Mouse (Mus musculus) heart, postnatal 0 days (tissue): ENCODE data around the gene Sbk2. TPM values are rescaled to one million over a fixed set of nuclear protein-coding genes. Genes with fewer than 3 reads are reported as not detected.
"Not testable (repeated sequence)": the region's sequence is repeated elsewhere in the genome, so short reads cannot be mapped to it uniquely, and the experiment has no call there.

ENCODE experiments used
- ATAC-seq: fragments of 200-750 bp; cut with Nextera tagmentation; 2 replicates; pipeline ENCODE4 v1.8.0; 2017; ENCODE audit warnings: low read depth, moderate number of reproducible peaks, moderate library complexity; ENCODE audit not compliant: insufficient read depth
- DNase-seq: peaks from one replicate; pipeline ENCODE4 v3.0.0-alpha.2; 2016; ENCODE audit warnings: low spot score
- H3K27ac ChIP-seq: fragments of 300-500 bp; sonication (generic); 2 replicates; pipeline ENCODE4 v1.5.1; 2014; ENCODE audit warnings: low read depth, mild to moderate bottlenecking
- H3K27me3 ChIP-seq: fragments of 300-500 bp; sonication (generic); 2 replicates; pipeline ENCODE4 v1.6.1; 2014; ENCODE audit warnings: low read length, mixed read lengths; ENCODE audit not compliant: control insufficient read depth, insufficient read depth
- H3K36me3 ChIP-seq: fragments of 300-500 bp; sonication (generic); replicated peaks from 2 replicates; pipeline ENCODE4 v1.6.1; 2014; ENCODE audit warnings: low read length, mixed read lengths; ENCODE audit not compliant: control insufficient read depth, insufficient read depth
- H3K4me1 ChIP-seq: fragments of 300-500 bp; sonication (generic); 2 replicates; pipeline ENCODE4 v1.6.1; 2014; ENCODE audit warnings: antibody characterized with exemption; ENCODE audit not compliant: control insufficient read depth, insufficient read depth
- H3K4me2 ChIP-seq: fragments of 300-500 bp; sonication (generic); 2 replicates; pipeline ENCODE4 v1.6.1; 2014; ENCODE audit warnings: low read depth, mild to moderate bottlenecking, low read length, moderate library complexity
- H3K4me3 ChIP-seq: fragments of 300-500 bp; sonication (generic); 2 replicates; pipeline ENCODE4 v1.5.1; 2014; ENCODE audit warnings: low read depth, low read length
- H3K9ac ChIP-seq: fragments of 300-500 bp; sonication (generic); replicated peaks from 2 replicates; pipeline ENCODE4 v1.6.1; 2014; ENCODE audit warnings: low read depth, low read length, mixed read lengths
- H3K9me3 ChIP-seq: fragments of 300-500 bp; sonication (generic); replicated peaks from 2 replicates; pipeline ENCODE4 v1.6.1; 2016; ENCODE audit warnings: low read length; ENCODE audit not compliant: control insufficient read depth
- CTCF ChIP-seq: IDR thresholded peaks from 2 replicates; pipeline ENCODE4 v1.5.1; 2016; ENCODE audit warnings: antibody characterized with exemption, control low read depth, low read depth
- EP300 ChIP-seq: IDR thresholded peaks from 2 replicates; pipeline ENCODE4 v1.6.1; 2016; ENCODE audit warnings: antibody characterized with exemption, low read depth
- WGBS: fragments of 180-500 bp; shearing (Covaris S2); extraction: QIAGEN DNeasy Blood & Tissue Kit; methylation state at CpG from one replicate; pipeline ENCODE4 v1.1.7; 2014; 5-methylcytosine and 5-hydroxymethylcytosine counted together
- polyA plus RNA-seq: library from polyadenylated mRNA; unstranded; fragments of >200 nt; fragmentation: Nextera tagmentation; extraction: Ambion mirVana; gene quantifications from 2 replicates; pipeline ENCODE4 v1.2.1, GENCODE M21; 2015
- total RNA-seq: library from RNA; depleted of rRNA; stranded (reverse); fragments of >200 nt; gene quantifications from 2 replicates; pipeline ENCODE4 v1.2.3, GENCODE M21; 2014; ENCODE audit warnings: low replicate concordance; rRNA removed

Sbk2 gene
- total RNA-seq, result 16.4 and 19.9 TPM in 2 replicates
- 22.0 and 24.3 TPM in 2 replicates for polyA plus RNA-seq

DNA sequence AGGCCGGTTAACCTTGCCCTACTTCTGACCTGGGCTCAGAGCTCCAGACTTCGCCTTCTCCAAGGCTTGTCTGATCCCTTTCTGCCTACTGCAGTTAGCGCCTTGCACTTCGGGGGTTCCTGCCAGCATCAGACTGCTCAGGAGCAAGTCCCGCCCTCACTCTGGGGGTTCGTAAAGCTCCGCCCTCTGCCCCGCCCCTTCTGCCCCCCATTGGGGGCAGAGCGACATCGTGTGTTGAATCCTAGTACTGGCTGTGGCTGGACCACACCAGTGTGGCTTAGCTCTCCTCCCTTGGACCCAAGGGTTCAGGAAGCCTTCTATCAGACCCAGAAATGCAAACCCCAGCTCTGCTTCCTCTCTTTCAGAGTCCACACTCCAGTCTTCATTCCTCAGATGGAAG, at the start of gene Sbk2:
Gene Sbk2, minus strand, starts transcription at position 135 of the 400 bp plus-strand sequence.
- DNase-seq (peak; percentile 57), ATAC-seq (peak; percentile 91)
- Histone ChIP-seq H3K27me3 (no peaks in the 10 kb centered on the region), H3K9ac (no peak within 1 kb of the TSS), H3K4me3 (no peak within 1 kb of the TSS), H3K36me3 (no peaks in the 10 kb centered on the region), H3K4me2 (peak within 1 kb of the TSS; percentile 17; the same call in 1 of the 2 replicates), H3K4me1 (no peaks in the 10 kb centered on the region), H3K27ac (no peak within 1 kb of the TSS), H3K9me3 (no peaks in the 10 kb centered on the region)
- no peak for TF ChIP-seq EP300
- TF ChIP-seq CTCF, result peak; percentile 78
- 3% methylated on average over 10 of the region's 10 CpGs for WGBS

DNA sequence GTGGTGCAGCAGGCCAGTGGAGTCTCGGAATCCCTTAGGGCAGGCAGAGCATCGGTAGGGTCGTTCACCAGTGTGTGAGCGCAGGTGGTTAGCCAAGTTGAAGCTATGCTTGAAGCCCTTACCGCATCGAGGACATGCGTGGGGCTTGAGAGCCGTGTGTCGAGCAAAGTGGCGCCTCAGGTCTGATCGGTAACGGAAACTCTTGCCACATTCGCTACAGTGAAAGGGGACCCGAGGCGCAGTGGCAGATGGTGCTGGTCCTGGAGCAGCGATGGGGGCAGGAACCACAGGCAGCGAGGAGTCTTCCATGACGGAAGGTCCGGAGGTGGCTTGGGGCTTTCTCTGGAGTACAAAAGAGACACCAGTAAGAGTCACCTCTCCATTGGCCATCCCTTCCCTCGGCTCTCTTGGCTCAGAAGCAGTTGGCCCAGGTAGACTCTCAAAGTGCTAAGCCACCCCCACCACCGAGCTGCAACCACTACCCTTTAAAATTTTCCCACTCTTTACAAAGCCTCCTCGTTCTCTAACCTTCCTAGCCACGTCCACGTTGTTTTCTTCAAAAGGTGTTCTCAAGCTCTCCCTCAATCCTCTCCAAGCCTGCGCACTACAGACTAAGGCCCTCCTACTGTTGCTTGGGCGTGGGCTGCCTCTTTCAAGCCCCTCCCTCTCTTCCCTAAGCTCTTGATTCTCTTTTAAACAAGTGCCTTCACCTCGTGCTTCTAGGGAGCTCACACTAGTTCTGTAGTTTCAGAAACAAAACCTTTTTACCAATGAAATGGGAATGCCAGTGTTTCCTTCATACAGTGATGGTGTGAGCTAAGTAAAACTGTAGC, 48.7 kb upstream of the Sbk2 start:
- Histone ChIP-seq H3K4me3 (no peak overlapping the region), H3K27me3 (no peaks in the 10 kb centered on the region), H3K4me2 (no peak overlapping the region), H3K27ac (no peak overlapping the region), H3K9ac (no peak overlapping the region), H3K9me3 (no peaks in the 10 kb centered on the region), H3K36me3 (peaks cover 49% of the 10 kb centered on the region), H3K4me1 (peaks cover 11% of the 10 kb centered on the region)
- no peak for TF ChIP-seq EP300
- no peak for TF ChIP-seq CTCF
- DNase-seq, result no peak
- no peak for ATAC-seq
- WGBS, result 89% methylated on average over 27 of the region's 27 CpGs

DNA sequence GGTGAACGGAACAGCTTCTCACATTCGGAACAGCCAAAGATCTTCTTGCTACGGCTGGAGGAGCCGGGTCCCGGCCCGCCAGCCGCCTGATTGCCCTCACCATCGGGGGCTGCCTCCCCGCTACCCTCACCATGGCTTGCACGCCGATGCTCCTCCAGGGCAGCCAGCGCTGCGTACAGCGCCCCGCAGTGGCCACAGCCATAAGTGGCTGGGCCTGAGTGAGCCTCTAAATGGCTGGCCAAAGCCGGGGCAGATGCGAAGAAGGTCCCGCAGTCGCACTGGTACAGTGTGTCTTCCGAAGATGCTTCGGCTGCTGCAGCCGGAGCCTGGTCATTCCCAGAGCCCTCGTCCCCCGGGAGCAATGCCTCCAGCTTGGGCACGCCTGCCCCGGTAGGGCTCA, 44.0 kb upstream of the Sbk2 start:
- DNase-seq (no peak), ATAC-seq (no peak)
- TF ChIP-seq CTCF (no peak), EP300 (no peak)
- Histone ChIP-seq H3K4me3 (no peak overlapping the region), H3K9me3 (no peaks in the 10 kb centered on the region), H3K4me1 (no peaks in the 10 kb centered on the region), H3K36me3 (peaks cover 65% of the 10 kb centered on the region), H3K27me3 (no peaks in the 10 kb centered on the region), H3K9ac (no peak overlapping the region), H3K27ac (no peak overlapping the region), H3K4me2 (no peak overlapping the region)
- WGBS, result 97% methylated on average over 25 of the region's 26 CpGs

DNA sequence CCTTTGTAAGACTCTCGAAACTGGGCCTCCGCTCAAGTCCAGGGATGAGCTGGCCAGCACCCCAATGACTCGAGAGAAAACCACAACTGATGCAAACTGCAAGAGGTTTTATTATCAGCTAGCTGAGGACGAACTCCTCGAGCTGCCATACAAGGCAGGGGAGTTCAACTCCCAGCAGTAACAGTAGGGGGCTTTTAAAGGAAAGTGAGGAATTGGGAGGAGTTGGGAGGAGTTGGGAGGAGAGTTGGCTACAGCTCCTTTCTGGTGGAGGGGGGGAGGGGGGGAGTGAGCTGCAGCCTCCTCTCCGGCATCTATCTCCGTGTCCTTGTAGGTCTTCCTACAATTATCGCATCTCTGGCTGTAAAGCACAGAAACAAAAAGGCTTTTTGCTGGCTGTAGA, 38.7 kb upstream of the Sbk2 start:
- H3K27me3 ChIP-seq, H3K27ac ChIP-seq, H3K4me3 ChIP-seq, H3K4me1 ChIP-seq, DNase-seq, ATAC-seq, H3K4me2 ChIP-seq, H3K9ac ChIP-seq, H3K9me3 ChIP-seq: not testable (repeated sequence)
- peaks cover 16% of the 10 kb centered on the region for H3K36me3 ChIP-seq
- WGBS, result 57% methylated on average over 8 of the region's 8 CpGs

DNA sequence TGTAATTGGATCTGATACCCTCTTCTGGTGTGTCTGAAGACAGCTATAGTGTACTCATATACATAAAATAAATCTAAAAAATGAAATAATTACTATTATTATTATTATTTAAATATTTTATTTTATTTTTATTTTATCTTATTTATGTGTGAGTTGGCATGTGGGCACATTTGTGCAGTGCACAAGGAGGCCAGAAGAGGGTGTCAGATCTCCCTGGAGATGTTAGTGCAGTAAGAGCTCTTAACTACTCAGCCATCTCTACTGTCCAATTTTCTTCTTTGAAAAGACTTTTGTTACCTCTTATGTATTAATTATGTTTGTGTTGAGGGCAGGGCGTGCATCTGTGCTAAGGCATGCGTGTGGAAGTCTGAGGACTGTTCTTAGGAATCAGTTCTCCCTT, 35.7 kb upstream of the Sbk2 start:
- H3K4me1 ChIP-seq, result peaks cover 12% of the 10 kb centered on the region
- no peak for ATAC-seq
- no peak overlapping the region for H3K4me2 ChIP-seq
- H3K27ac ChIP-seq, result no peak overlapping the region
- no peaks in the 10 kb centered on the region for H3K27me3 ChIP-seq
- WGBS, result 63% methylated on average over 2 of the region's 2 CpGs
- H3K36me3 ChIP-seq, result no peaks in the 10 kb centered on the region
- TF ChIP-seq CTCF (0 out of 2 replicates have a peak, but pooled peaks have one; percentile 24), EP300 (no peak)
- DNase-seq, result no peak
- H3K9ac ChIP-seq, result no peak overlapping the region
- no peak overlapping the region for H3K4me3 ChIP-seq
- H3K9me3 ChIP-seq, result no peaks in the 10 kb centered on the region

DNA sequence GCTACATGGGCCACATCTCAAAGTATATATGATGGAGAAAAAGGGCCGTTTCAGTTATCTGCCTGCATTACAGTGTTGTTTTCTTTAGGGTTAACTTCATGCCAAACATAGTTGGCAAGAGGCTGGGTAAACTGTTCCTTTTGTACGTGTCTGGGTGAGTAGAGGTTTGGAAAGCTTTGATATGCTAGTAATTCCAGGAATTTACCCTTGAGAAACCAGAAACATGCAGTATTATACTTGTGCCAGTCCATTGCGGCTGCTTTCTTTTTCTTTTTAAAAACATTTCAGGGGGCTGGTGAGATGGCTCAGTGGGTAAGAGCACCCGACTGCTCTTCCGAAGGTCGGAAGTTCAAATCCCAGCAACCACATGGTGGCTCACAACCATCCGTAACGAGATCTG, 32.7 kb upstream of the Sbk2 start:
- WGBS, result 42% methylated on average over 5 of the region's 8 CpGs
- H3K4me3 ChIP-seq, result peak overlapping the region; percentile 68; the same call in 1 of the 2 replicates
- H3K27ac ChIP-seq, result peak overlapping the region; percentile 65
- H3K36me3 ChIP-seq, result peaks cover 14% of the 10 kb centered on the region
- 0 out of 2 replicates have a peak, but pooled peaks cover 8% of the 10 kb centered on the region for H3K27me3 ChIP-seq
- TF ChIP-seq CTCF, result no peak
- no peak for TF ChIP-seq EP300
- H3K4me2 ChIP-seq, result peak overlapping the region; percentile 98
- peaks cover 12% of the 10 kb centered on the region for H3K4me1 ChIP-seq
- no peaks in the 10 kb centered on the region for H3K9me3 ChIP-seq
- no peak overlapping the region for H3K9ac ChIP-seq
- DNase-seq (no peak), ATAC-seq (no peak)
